Mouse (Mus musculus) liver, embryonic 13.5 days (tissue): Measurements from ENCODE around the gene Churc1. TPM values are rescaled to one million over a fixed set of nuclear protein-coding genes. Genes with fewer than 3 reads are reported as not detected.
A peak's percentile ranks its signal among the peaks of the same experiment; 100 is the strongest.

ENCODE experiments used
- ATAC-seq: fragments of 200-750 bp; cut with Nextera tagmentation; 2 replicates; pipeline ENCODE4 v1.8.0; 2017; ENCODE audit warnings: low read depth, mild to moderate bottlenecking, moderate number of reproducible peaks, moderate library complexity
- DNase-seq: peaks from one replicate; pipeline ENCODE4 v3.0.0; 2022
- H3K27ac ChIP-seq: fragments of 300-500 bp; sonication (generic); 2 replicates; pipeline ENCODE4 v1.5.1; 2015; ENCODE audit warnings: moderate library complexity, mild to moderate bottlenecking, inconsistent platforms
- H3K27me3 ChIP-seq: fragments of 300-500 bp; sonication (generic); 2 replicates; pipeline ENCODE4 v1.6.1; 2015; ENCODE audit warnings: mild to moderate bottlenecking, inconsistent platforms
- H3K36me3 ChIP-seq: fragments of 300-500 bp; sonication (generic); 2 replicates; pipeline ENCODE4 v1.6.1; 2015; ENCODE audit warnings: mild to moderate bottlenecking, inconsistent platforms
- H3K4me1 ChIP-seq: fragments of 300-500 bp; sonication (generic); replicated peaks from 2 replicates; pipeline ENCODE4 v1.6.1; 2015; ENCODE audit warnings: inconsistent platforms
- H3K4me2 ChIP-seq: fragments of 300-500 bp; sonication (generic); 2 replicates; pipeline ENCODE4 v1.6.1; 2015; ENCODE audit warnings: inconsistent platforms, mild to moderate bottlenecking, moderate library complexity
- H3K4me3 ChIP-seq: fragments of 300-500 bp; sonication (generic); replicated peaks from 2 replicates; pipeline ENCODE4 v1.5.1; 2015; ENCODE audit warnings: mild to moderate bottlenecking, inconsistent platforms
- H3K9ac ChIP-seq: fragments of 300-500 bp; sonication (generic); 2 replicates; pipeline ENCODE4 v1.6.1; 2015; ENCODE audit warnings: mild to moderate bottlenecking, inconsistent platforms
- H3K9me3 ChIP-seq: fragments of 300-500 bp; sonication (generic); replicated peaks from 2 replicates; pipeline ENCODE4 v1.6.1; 2016; ENCODE audit warnings: inconsistent platforms
- WGBS: fragments of 180-500 bp; shearing (Covaris S2); methylation state at CpG from one replicate; pipeline ENCODE4 v1.1.7; 2015; ENCODE audit not compliant: insufficient replicate concordance; 5-methylcytosine and 5-hydroxymethylcytosine counted together
- polyA plus RNA-seq: library from polyadenylated mRNA; unstranded; fragments of >200 nt; fragmentation: Nextera tagmentation; extraction: Ambion mirVana; gene quantifications from 2 replicates; pipeline ENCODE4 v1.2.1, GENCODE M21; 2015

Gene Churc1
- polyA plus RNA-seq, 1 experiment from 2014 or later: 100 TPM

DNA sequence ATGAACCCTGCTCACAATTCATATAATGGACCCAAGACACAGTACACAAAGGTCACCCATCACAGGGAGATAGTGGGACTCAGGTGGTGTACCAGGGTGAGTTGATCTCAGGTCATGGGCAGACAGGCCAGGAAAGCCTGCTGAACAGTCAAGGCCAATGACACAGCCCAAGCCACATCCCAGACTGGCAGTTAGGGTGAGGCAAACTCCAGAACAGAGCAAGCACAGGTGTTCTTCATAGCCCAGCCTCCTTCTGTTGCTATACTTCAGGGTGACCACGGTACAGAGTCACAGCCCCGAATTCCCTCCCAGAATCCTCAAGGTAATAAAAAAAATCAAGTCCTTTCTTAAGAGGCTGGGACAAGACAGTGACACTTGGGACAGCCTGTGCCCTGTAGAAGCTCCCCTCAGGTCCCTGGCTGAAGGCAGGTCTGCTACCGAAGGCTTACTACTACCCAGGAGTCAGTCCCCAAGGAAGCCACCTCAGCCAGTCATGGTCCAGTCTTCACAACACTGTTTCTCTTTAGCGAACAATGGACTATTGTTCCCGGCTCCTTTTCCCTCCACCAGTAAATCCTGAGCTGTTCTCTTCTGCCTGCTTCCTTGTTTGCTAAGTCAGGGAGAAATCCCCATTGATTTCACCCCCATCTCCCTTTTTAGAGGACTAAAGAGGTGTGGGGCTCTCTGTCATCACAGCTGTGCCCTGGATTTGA is 32.8 kb downstream of the Churc1 start:
- WGBS: 57% methylated on average over 5 of the region's 5 CpGs
- no peak overlapping the region for H3K27ac ChIP-seq
- ATAC-seq: no peak

GRCm38 (mm10) chr12:76803028-76803427 is 37.7 kb downstream of the Churc1 start:
- H3K9ac ChIP-seq: no peak overlapping the region
- WGBS: 84% methylated on average over 10 of the region's 10 CpGs
- H3K4me2 ChIP-seq: no peak overlapping the region
- H3K27me3 ChIP-seq: peaks cover 31% of the 10 kb centered on the region
- H3K36me3 ChIP-seq: no peaks in the 10 kb centered on the region
- H3K4me3 ChIP-seq: no peak overlapping the region
- ATAC-seq: no peak
- no peak overlapping the region for H3K27ac ChIP-seq
- H3K4me1 ChIP-seq: no peaks in the 10 kb centered on the region
- H3K9me3 ChIP-seq: no peaks in the 10 kb centered on the region
- no peak for DNase-seq

More for the DNA sequence above, 32.8 kb downstream of the Churc1 start:
- H3K4me3 ChIP-seq: no peak overlapping the region
- H3K36me3 ChIP-seq: no peaks in the 10 kb centered on the region
- DNase-seq: no peak
- no peaks in the 10 kb centered on the region for H3K9me3 ChIP-seq
- H3K9ac ChIP-seq: no peak overlapping the region
- no peaks in the 10 kb centered on the region for H3K4me1 ChIP-seq
- H3K27me3 ChIP-seq: peaks cover 41% of the 10 kb centered on the region
- H3K4me2 ChIP-seq: no peak overlapping the region

GRCm38 (mm10) chr12:76803700-76804252 is 38.4 kb downstream of the Churc1 start:
- no peaks in the 10 kb centered on the region for H3K36me3 ChIP-seq
- H3K27ac ChIP-seq: no peak overlapping the region
- no peak overlapping the region for H3K9ac ChIP-seq
- H3K27me3 ChIP-seq: peaks cover 25% of the 10 kb centered on the region
- H3K4me3 ChIP-seq: no peak overlapping the region
- no peaks in the 10 kb centered on the region for H3K4me1 ChIP-seq
- no peak overlapping the region for H3K4me2 ChIP-seq
- no peak for ATAC-seq
- peak; percentile 17 for DNase-seq
- H3K9me3 ChIP-seq: no peaks in the 10 kb centered on the region
- 41% methylated on average over 7 of the region's 7 CpGs for WGBS

GRCm38 (mm10) chr12:76805056-76805811 is 39.9 kb downstream of the Churc1 start:
- no peak overlapping the region for H3K27ac ChIP-seq
- H3K9me3 ChIP-seq: no peaks in the 10 kb centered on the region
- no peaks in the 10 kb centered on the region for H3K36me3 ChIP-seq
- H3K4me2 ChIP-seq: no peak overlapping the region
- DNase-seq (no peak), ATAC-seq (no peak)
- no peak overlapping the region for H3K4me3 ChIP-seq
- no peaks in the 10 kb centered on the region for H3K4me1 ChIP-seq
- H3K27me3 ChIP-seq: peaks cover 12% of the 10 kb centered on the region; the same call in 1 of the 2 replicates
- H3K9ac ChIP-seq: no peak overlapping the region
- WGBS: 79% methylated on average over 10 of the region's 10 CpGs

- Histone ChIP-seq H3K4me2 (no peak overlapping the region), H3K27me3 (peaks cover 8% of the 10 kb centered on the region; the same call in 1 of the 2 replicates), H3K4me1 (no peaks in the 10 kb centered on the region), H3K27ac (no peak overlapping the region), H3K9ac (no peak overlapping the region), H3K4me3 (no peak overlapping the region), H3K36me3 (no peaks in the 10 kb centered on the region), H3K9me3 (no peaks in the 10 kb centered on the region)
- DNase-seq (no peak), ATAC-seq (no peak)
- 69% methylated on average over 10 of the region's 10 CpGs for WGBS
Observed at GRCm38 (mm10) chr12:76807796-76808195, 42.5 kb downstream of the Churc1 start.

DNA sequence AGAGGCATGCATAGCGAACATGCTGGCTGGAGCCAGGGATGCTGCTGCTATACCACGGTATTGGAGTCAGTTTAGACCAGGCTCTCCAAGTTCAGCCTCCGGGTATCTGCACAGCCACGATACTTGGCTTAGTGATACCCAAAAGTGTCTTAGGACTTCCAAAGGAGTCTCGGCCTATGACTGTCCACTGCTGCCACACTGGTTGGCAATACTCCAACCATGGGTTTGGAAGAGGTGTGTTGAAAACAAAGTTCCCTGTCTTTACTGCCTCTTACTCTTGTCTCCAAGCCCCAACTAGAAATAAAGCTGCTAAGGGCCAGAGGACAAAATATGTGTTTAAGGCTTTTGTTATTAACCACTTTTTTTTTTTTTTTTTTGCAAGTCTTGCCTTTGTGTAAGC is 45.2 kb downstream of the Churc1 start:
- no peaks in the 10 kb centered on the region for H3K4me1 ChIP-seq
- DNase-seq (no peak), ATAC-seq (no peak)
- H3K36me3 ChIP-seq: no peaks in the 10 kb centered on the region
- no peak overlapping the region for H3K9ac ChIP-seq
- H3K27ac ChIP-seq: no peak overlapping the region
- H3K4me2 ChIP-seq: no peak overlapping the region
- 78% methylated on average over 5 of the region's 5 CpGs for WGBS
- no peaks in the 10 kb centered on the region for H3K9me3 ChIP-seq
- H3K27me3 ChIP-seq: peaks cover 5% of the 10 kb centered on the region; the same call in 1 of the 2 replicates
- no peak overlapping the region for H3K4me3 ChIP-seq

DNA sequence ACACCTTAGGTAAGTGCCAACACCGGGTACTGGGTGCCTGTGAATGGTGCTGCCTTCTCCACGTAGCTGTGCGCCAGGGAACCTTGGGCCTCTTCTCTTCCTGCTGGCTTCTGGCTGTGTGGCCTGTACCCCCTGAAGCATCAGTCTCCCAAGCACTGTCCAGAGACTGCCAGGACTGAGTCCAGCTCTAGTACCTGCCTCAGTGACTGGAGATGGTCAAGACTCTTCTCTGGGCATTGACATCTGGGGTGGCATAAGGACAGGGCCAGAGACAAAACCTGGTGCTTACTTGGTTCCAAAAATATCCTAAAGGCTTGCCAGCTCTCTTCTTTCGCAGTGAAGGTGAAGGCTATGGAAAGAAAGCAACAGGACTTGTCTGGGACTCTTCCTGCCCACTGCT is 45.7 kb downstream of the Churc1 start:
- no peaks in the 10 kb centered on the region for H3K9me3 ChIP-seq
- H3K4me1 ChIP-seq: no peaks in the 10 kb centered on the region
- H3K9ac ChIP-seq: no peak overlapping the region
- DNase-seq: no peak
- no peaks in the 10 kb centered on the region for H3K36me3 ChIP-seq
- WGBS: 67% methylated on average over 4 of the region's 4 CpGs
- no peak for ATAC-seq
- H3K4me3 ChIP-seq: no peak overlapping the region
- peaks cover 5% of the 10 kb centered on the region for H3K27me3 ChIP-seq
- no peak overlapping the region for H3K27ac ChIP-seq
- H3K4me2 ChIP-seq: no peak overlapping the region

GRCm38 (mm10) chr12:76813543-76813942 is 48.2 kb downstream of the Churc1 start:
- no peak overlapping the region for H3K4me3 ChIP-seq
- H3K36me3 ChIP-seq: no peaks in the 10 kb centered on the region
- no peak overlapping the region for H3K4me2 ChIP-seq
- no peaks in the 10 kb centered on the region for H3K4me1 ChIP-seq
- WGBS: 21% methylated on average over 10 of the region's 10 CpGs
- no peaks in the 10 kb centered on the region for H3K9me3 ChIP-seq
- H3K27ac ChIP-seq: no peak overlapping the region
- DNase-seq: no peak
- ATAC-seq: no peak
- H3K9ac ChIP-seq: no peak overlapping the region
- H3K27me3 ChIP-seq: peaks cover 18% of the 10 kb centered on the region

- Histone ChIP-seq H3K4me1 (no peaks in the 10 kb centered on the region), H3K9ac (no peak overlapping the region), H3K27me3 (peaks cover 24% of the 10 kb centered on the region), H3K9me3 (no peaks in the 10 kb centered on the region), H3K27ac (no peak overlapping the region), H3K36me3 (no peaks in the 10 kb centered on the region), H3K4me3 (no peak overlapping the region), H3K4me2 (no peak overlapping the region)
- ATAC-seq (no peak), DNase-seq (no peak)
- WGBS: 57% methylated on average over 2 of the region's 2 CpGs
Observed at GRCm38 (mm10) chr12:76814120-76814519, 48.8 kb downstream of the Churc1 start.

DNA sequence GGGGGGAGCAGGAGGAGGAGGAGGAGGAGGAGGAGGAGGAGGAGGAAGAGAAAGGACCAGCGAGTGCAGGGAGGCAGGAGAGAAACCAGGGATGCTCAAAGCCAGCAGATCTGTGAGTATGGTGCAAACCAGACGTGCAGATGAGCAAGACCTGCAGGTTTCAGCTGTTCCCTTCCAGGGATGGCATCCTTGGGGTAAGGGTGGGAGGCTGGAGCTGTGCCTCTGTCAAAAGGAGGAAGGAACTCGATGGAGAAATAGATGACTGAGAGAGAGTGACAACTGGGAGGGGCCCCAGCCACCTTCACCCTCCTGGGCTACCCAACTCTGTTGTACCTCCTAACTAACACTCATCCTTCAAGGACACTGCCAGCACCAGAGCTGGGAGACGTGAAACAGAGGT is 51.4 kb downstream of the Churc1 start:
- H3K4me1 ChIP-seq: no peaks in the 10 kb centered on the region
- ATAC-seq: no peak
- 29% methylated on average over 4 of the region's 4 CpGs for WGBS
- H3K4me2 ChIP-seq: no peak overlapping the region
- H3K9me3 ChIP-seq: no peaks in the 10 kb centered on the region
- H3K9ac ChIP-seq: no peak overlapping the region
- no peaks in the 10 kb centered on the region for H3K36me3 ChIP-seq
- peaks cover 50% of the 10 kb centered on the region for H3K27me3 ChIP-seq
- DNase-seq: no peak
- no peak overlapping the region for H3K4me3 ChIP-seq
- no peak overlapping the region for H3K27ac ChIP-seq

- H3K27ac ChIP-seq: no peak overlapping the region
- ATAC-seq (no peak), DNase-seq (no peak)
- 48% methylated on average over 4 of the region's 4 CpGs for WGBS
- H3K4me3 ChIP-seq: no peak overlapping the region
- H3K27me3 ChIP-seq: peaks cover 55% of the 10 kb centered on the region
- H3K9me3 ChIP-seq: no peaks in the 10 kb centered on the region
- no peak overlapping the region for H3K9ac ChIP-seq
- no peaks in the 10 kb centered on the region for H3K36me3 ChIP-seq
- peaks cover 3% of the 10 kb centered on the region for H3K4me1 ChIP-seq
- no peak overlapping the region for H3K4me2 ChIP-seq
Observed at GRCm38 (mm10) chr12:76817176-76817575, 51.8 kb downstream of the Churc1 start.
